Mouse (Mus musculus): ENCODE results near the gene Id2.
A peak's percentile ranks its signal among the peaks of the same experiment; 100 is the strongest.

Id2 gene

DNA sequence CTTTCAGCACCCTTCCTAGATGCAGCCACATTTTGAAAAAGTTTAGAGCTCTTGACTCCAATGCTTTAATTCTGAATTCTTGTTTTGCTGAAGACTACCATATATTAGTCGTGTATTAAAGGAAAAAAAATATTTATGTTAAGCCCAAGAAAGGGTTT lies at the start of gene Id2:
Gene Id2 (minus strand): TSS at position 89 of the 158 bp plus-strand sequence.
- no peak for DNase-seq (ENCODE audit: low spot score)

- no peak for DNase-seq (ENCODE audit: low spot score)
These were observed 48.4 kb upstream of the Id2 start for GRCm38 (mm10) chr12:25145344-25145698.

DNA sequence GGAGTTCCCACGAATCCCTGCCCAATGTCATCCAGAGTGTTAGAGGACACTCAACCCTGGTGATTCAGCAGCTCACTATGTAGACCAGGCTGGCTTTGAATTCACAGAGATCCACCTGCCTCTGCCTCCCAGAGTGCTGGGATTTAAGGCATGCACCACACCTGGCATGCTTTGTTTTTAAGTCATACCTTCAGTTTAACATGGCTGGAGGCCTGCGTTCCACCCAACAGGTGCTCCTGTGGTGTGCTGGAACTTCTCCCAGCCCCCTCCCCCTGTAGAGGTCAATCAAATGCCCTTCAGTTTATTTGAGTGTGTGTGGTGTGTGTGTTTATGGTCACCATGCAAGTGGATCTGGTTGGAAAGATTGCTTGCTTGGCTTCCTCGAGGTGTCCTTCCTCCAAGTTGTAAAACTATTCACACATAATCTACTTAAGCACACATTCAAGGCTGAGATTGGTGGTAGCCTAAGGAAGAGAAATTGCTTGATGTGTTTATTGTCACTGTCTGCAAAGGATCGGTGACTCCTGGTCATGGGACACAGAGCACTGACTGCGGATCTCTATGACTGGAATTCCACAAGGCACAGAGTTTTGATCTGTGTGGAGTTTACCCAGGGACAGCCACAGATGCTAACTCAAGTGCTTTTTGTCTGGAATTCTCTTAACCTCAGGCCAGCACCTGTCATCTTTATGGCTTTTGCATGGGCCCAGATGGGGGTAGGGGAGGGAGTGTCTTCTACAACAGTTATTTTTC lies 47.8 kb upstream of the Id2 start:
- DNase-seq (ENCODE audit: low spot score): no peak

DNA sequence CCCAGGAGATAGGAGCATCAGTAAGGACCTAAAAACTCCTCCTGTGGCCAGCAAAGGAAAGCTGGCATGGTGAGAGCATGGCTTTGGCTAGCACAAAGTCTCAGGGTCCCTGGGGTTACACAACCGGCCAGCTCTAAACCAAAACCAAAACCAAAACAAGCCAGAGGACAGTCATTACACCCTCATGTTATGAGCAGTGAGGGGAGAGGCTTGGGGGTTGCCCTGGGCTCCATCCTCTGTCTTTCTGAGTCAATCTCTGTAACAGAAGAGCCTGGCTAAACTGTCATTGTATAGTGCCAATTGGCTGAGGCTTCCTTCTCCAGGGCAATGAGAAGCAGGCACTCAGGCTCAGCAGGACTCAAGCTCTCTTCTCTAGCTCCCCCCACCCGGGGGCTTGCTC lies 46.6 kb upstream of the Id2 start:
- DNase-seq (ENCODE audit: low spot score): no peak

DNA sequence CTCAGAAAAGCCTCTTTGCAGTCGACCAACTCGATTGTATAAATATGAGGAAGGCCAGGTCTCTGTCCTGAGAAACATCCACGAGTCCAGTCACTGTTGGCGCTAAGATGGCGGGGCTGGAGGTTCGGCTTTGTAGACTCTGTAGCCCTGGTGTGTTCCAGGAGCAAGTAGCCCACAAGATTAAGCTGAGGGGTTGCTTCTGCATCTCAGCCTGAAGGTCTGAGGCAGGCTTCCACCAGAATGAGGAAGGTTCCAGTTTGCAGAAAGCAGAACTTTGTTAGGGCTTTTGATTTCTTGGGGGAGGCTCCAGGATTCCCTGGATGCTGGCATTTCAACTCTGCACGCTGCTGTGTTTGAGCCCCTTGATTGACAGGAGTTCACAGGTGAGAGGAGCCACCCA lies 45.3 kb upstream of the Id2 start:
- no peak for DNase-seq (ENCODE audit: low spot score)

- DNase-seq (ENCODE audit: low spot score): peak; percentile 28
These were observed 44.4 kb upstream of the Id2 start for GRCm38 (mm10) chr12:25141311-25141710.

DNA sequence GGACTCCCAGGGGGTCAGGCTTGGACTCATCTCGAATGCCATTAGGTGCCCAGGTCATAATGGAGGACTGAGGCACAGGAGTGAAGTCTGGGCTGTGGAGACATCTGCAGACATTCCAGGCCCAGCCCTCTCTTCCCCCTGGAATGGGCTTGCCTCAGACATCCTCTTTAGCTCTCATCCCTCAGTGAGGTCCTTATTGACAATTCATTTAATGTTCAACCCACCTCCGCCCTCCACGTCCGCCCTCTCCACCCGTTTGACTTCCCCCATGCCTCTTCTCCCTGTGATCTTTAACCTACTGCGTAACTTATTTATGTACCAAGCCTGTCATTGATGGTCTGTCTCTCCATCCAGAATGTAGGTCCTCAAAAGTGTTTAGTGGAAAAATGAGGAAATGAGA lies 43.2 kb upstream of the Id2 start:
- no peak for DNase-seq (ENCODE audit: low spot score)

- no peak for DNase-seq (ENCODE audit: low spot score)
These were observed 41.7 kb upstream of the Id2 start for GRCm38 (mm10) chr12:25138616-25139015.

- DNase-seq (ENCODE audit: low spot score): no peak
These were observed 35.1 kb upstream of the Id2 start for GRCm38 (mm10) chr12:25132046-25132445.

DNA sequence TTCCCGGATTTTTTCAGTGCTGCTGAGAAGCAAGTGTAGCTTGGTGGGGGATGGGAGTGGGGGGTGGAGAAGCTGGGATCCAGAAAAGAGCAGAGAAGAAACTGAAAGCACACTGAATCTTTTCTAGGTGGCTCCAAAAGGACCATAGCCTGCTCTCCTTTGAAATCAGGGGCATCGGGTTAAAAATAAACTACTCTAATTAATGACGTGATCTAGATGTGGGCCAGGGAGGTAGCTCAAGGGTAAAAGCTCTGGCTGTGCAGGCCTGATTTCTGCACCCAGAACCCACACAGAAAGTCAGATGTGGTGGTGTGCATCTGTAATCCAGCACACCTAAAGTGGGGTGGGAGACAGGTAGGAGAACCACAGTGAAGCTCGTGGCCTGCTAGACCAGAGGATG lies 30.7 kb upstream of the Id2 start:
- DNase-seq (ENCODE audit: low spot score): no peak

- no peak for DNase-seq (ENCODE audit: low spot score)
These were observed 29.3 kb upstream of the Id2 start for GRCm38 (mm10) chr12:25126228-25126627.

DNA sequence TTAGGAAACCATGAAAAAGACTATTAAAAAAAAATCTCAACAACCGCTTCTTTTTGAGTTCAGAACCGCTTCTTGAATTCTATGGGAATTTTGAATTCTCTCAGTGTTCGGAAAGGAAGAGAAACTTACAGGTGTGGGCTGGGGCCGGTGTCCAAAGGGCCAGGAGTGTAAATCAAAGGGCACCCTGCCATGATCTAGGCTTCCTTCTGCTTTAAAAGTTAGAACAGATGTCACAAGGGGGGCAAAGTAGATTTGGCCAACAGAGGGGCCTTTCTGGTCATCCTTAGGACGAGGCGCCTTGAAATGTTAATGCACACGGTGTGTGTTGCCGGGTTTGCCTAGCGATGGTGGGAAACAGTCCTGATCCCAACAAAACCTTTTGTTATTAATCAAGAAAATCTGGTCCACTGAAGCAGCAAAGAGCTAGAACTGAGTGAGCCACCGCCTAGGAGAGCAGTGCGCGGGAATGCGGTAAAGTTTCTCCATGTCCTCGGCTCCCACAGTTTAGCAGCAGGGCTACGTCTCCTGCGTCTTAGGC lies 28.4 kb upstream of the Id2 start:
- peak; percentile 33 for DNase-seq (ENCODE audit: low spot score)

DNA sequence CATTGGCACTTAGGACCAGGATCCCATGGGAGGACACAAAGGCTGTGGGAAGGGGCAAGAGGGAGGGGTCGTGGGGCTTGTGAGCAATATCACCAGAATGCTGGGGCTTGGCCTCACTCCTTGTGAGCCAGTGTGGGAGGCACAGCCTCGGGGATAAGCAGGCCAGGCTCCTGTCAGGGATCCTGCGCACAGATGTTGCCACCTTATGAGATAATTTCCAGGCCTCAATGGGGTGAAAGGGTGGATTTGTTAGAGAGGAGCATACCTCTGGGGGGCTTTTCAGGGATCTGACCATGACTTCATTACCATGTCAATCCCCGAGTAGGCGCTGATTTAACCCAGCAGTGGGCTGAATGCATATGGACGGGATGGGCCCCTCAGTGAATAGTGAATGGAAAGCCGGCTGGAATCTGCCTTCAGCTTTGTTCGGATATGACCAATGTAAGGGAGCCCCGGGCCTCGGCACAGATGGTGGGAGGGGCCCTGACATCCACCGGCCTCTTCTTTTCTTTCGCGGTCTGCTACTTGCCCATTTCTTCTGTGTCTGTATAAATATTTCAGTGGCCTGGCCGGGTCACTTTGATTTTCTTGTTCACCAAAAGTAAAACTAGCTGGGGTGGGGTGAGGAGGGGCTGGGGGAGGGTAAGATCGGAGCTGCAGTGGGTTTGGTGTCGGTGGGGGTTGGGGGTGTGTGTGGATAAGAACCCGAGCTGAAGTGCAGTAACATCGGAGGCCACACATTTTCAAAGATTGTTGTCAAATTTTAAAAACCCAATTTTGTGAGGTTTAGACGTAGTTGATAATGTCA lies 27.7 kb upstream of the Id2 start:
- peak; percentile 68 for DNase-seq (ENCODE audit: low spot score)

DNA sequence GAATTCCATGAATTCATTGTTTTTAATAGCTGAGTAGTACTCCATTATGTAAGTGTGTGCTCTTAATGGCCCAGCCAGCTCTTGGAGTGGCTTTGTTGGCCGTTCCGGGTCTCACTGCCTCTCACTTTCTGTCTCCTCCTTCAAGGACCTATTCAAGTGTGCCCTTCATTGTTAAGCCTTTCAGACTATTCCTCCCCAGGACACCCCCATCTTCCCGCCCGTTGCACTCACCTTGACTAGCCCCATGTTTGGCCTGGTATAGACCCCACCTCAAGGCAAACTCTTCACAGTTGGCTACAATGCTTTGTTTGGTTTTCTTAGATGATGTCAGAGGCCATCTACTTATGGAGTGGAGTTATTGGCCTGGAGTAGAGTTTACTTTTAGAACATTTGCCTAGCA lies 23.8 kb upstream of the Id2 start:
- no peak for DNase-seq (ENCODE audit: low spot score)

GRCm38 (mm10) chr12:25119278-25119677 lies 22.3 kb upstream of the Id2 start:
- DNase-seq (ENCODE audit: low spot score): peak; percentile 31

DNA sequence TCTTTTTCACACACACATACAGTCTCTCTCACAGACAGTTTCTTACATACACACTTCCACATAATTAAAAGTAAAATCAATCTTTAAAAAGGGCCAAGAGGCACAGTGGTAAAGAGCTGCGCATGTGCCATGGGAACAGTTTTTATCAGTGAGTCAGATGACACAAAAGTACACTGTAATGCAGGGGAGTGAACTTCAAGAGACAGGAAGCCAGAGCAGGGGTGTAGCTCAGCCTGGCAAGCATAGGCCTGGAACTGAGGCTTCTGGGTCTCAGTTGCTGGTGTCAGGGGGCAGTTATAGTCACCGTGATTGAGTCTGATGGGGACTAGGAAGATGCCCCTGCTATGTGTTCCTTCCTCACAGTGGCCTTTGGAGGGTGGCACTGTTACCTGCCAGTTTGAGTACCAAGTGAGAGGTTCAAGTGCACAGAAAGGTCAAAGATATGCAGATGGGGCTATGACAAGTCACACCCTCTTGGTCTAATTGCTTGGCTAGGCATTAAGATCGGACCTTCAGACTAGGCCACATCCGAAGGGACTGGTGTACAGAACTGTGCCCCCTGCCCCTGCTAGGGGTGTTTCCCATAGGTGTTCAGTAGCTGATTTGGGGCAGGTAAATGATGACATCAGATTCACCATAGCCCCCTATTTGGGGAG lies 21.0 kb upstream of the Id2 start:
- no peak for DNase-seq (ENCODE audit: low spot score)

- DNase-seq (ENCODE audit: low spot score): no peak
These were observed 19.2 kb upstream of the Id2 start for GRCm38 (mm10) chr12:25116126-25116525.

DNA sequence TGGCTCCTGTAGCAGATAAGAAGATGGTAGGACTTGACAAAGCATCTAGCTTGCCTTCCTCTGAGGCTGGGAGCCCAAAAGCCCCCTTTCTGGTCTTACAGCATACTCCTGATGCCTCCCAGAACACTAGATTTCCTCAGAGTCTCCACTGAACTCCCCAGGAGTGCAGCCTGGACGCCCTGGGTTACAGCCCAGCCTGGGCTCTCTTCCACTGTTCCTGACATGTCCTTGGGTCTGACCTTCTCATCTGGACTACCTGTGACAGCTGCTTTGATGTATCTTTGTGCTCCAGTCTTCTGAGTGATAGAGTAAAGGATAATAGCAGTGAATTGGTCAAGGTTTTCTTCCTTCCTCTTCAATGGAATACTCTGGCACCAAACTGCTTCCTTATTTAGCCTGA lies 17.5 kb upstream of the Id2 start:
- DNase-seq (ENCODE audit: low spot score): no peak

DNA sequence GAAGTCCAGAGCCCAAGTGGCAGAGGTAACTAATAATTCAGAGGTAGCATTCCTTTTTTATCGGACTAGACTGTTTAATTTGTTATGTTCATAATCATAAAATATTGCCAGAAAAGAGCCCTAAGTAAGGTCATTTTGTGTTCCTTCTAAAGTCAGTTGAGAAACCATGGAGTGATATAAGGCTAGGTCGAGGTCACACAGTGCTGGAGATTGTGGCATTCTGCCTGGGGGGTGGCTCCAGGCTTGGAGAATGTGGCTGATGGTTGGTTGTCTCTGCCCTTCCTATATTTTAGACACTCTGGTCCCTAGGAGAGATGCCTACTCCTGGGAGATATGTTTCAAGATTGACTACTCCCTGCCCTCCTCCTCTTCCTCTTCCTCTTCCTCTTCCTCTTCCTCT lies 16.4 kb upstream of the Id2 start:
- no peak for DNase-seq (ENCODE audit: low spot score)

DNA sequence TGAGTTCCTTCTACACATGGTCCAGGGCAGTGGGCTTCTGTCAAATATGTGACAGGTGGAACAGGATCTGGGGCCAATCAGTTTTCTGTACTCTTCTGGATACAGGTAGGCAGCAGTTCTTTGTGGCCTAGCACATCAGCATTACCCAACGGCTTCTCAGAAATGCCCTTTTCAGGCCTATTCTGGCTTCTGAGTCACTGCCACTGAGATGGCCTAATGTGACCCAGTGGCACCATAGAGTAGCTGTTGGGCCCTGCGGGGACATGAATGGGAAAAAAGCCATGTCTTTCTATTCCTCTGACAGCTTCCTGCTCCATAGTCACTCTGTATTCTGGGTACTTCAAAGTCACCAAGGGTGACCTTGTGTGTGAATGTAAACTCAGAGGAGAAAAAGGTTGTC lies 15.9 kb upstream of the Id2 start:
- no peak for DNase-seq (ENCODE audit: low spot score)

- no peak for DNase-seq (ENCODE audit: low spot score)
These were observed 13.7 kb upstream of the Id2 start for GRCm38 (mm10) chr12:25110682-25111078.

GRCm38 (mm10) chr12:25109971-25110681 lies 13.2 kb upstream of the Id2 start:
- DNase-seq (ENCODE audit: low spot score): no peak

DNA sequence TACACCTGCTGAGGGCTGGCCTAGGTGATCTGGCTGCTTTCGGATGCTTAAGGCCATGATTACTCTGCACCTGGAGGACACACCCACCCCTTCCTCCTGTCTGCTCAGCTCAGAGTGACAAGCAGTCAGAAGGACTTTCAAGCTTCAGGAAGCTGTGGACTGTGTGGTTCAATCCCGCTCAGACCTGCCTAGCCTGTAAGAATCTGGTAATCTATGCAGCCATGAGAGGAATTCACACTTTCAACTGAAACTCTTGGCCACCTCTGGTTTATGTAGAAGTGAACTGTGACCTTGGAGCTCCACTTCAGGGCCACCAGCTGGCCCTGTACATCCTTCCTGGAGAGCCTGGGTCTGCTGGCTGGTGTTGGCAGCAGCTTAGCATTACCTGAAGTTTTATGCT lies 11.9 kb upstream of the Id2 start:
- DNase-seq (ENCODE audit: low spot score): no peak

Data from retina, embryonic 14.5 days (tissue).